Mouse (Mus musculus): ENCODE data around the gene Nfia.

Nfia gene

GRCm38 (mm10) chr4:97948250-97948649 is 175.7 kb downstream of the Nfia start:
- DNase-seq (ENCODE audit: low spot score): no peak

GRCm38 (mm10) chr4:97950341-97951071 is 178.0 kb downstream of the Nfia start:
- no peak for DNase-seq (ENCODE audit: low spot score)

- no peak for DNase-seq (ENCODE audit: low spot score)
These were observed 181.4 kb downstream of the Nfia start for GRCm38 (mm10) chr4:97953886-97954285.

- DNase-seq (ENCODE audit: low spot score): no peak
These were observed 185.6 kb downstream of the Nfia start for GRCm38 (mm10) chr4:97958121-97958520.

- no peak for DNase-seq (ENCODE audit: low spot score)
These were observed 190.3 kb downstream of the Nfia start for GRCm38 (mm10) chr4:97962856-97963255.

- no peak for DNase-seq (ENCODE audit: low spot score)
These were observed 191.4 kb downstream of the Nfia start for GRCm38 (mm10) chr4:97963951-97964350.

GRCm38 (mm10) chr4:97968786-97969348 is 196.3 kb downstream of the Nfia start:
- DNase-seq (ENCODE audit: low spot score): no peak

- DNase-seq (ENCODE audit: low spot score): no peak
These were observed 200.5 kb downstream of the Nfia start for GRCm38 (mm10) chr4:97973064-97973463.

- DNase-seq (ENCODE audit: low spot score): no peak
These were observed 201.5 kb downstream of the Nfia start for GRCm38 (mm10) chr4:97974037-97974436.

GRCm38 (mm10) chr4:97976891-97977290 is 204.4 kb downstream of the Nfia start:
- no peak for DNase-seq (ENCODE audit: low spot score)

GRCm38 (mm10) chr4:97984361-97984760 is 211.8 kb downstream of the Nfia start:
- DNase-seq (ENCODE audit: low spot score): no peak

GRCm38 (mm10) chr4:97986056-97986734 is 213.7 kb downstream of the Nfia start:
- no peak for DNase-seq (ENCODE audit: low spot score)

GRCm38 (mm10) chr4:97986735-97987075 is 214.2 kb downstream of the Nfia start:
- DNase-seq (ENCODE audit: low spot score): no peak

- no peak for DNase-seq (ENCODE audit: low spot score)
These were observed 216.2 kb downstream of the Nfia start for GRCm38 (mm10) chr4:97988703-97989102.

- DNase-seq (ENCODE audit: low spot score): no peak
These were observed 217.9 kb downstream of the Nfia start for GRCm38 (mm10) chr4:97990431-97990830.

GRCm38 (mm10) chr4:97991395-97991794 is 218.9 kb downstream of the Nfia start:
- no peak for DNase-seq (ENCODE audit: low spot score)

GRCm38 (mm10) chr4:97991880-97992279 is 219.3 kb downstream of the Nfia start:
- no peak for DNase-seq (ENCODE audit: low spot score)

GRCm38 (mm10) chr4:97995911-97996712 is 223.6 kb downstream of the Nfia start:
- no peak for DNase-seq (ENCODE audit: low spot score)

- no peak for DNase-seq (ENCODE audit: low spot score)
These were observed 224.8 kb downstream of the Nfia start for GRCm38 (mm10) chr4:97997151-97997817.

GRCm38 (mm10) chr4:98002206-98002605 is 229.7 kb downstream of the Nfia start:
- DNase-seq (ENCODE audit: low spot score): no peak

GRCm38 (mm10) chr4:98003323-98004107 is 231.0 kb downstream of the Nfia start:
- DNase-seq (ENCODE audit: low spot score): no peak

Measured in ovary, postnatal 14 days (tissue).